Comparison of ENCODE assay signal across 13 mouse cellular contexts in the genomic region with DNA sequence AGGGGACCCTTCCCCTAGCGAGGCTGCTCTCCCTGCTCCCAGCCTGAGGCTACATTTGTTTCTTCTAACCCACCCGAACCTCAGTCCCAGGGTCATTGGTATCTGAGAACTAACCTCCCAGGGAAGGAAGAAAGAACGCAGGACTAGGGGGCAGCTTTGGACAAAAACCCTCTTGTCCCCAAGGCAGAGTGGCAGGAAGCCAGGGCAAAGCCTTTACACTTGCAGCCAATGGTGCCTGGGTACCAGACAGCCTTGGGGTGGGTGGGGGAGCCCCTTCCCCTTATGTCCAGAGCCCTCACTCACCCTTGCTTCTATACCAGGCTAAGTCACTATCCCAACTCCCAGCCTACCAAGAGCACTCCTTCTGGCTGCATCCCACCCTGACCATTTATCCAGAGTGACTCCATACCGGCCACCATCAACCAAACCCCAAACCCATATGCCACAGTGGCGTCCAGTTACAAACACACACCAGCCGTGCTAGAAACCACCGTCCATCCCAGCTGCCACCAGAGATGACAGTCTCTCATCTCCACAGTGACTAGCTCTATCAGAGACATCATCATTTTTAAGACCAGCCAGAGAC. TPM values are rescaled to one million over a fixed set of nuclear protein-coding genes. Genes with fewer than 3 reads are reported as not detected.
DNase-seq lines count a peak whose midpoint lies in the region; ATAC-seq and TF ChIP-seq lines count a peak whose summit lies in the region.
"Had no signal": no experiment of that assay in that cellular context is flagged by ENCODE, and none has a peak within 500 bp of the region (broad histone marks: within the 10 kb centered on the region; RNA-seq: fewer than 3 reads in every experiment).

No protein-coding gene starts in this region.

- peak; percentile 38 to 55 for DNase-seq in cerebellum, adult 18-20 months
- no peak for DNase-seq in cerebellum, postnatal 4 days (ENCODE audit: low spot score in 2 of 2)
- peak; percentile 52 for DNase-seq in brain, embryonic 14.5 days (ENCODE audit: low read depth)
- DNase-seq in ovary, postnatal 14 days (ENCODE audit: low spot score) = no peak
- DNase-seq: adrenal gland, postnatal 25 days; gastrocnemius, postnatal 36 days; retina, postnatal 1 day had no signal

- peaks cover 78% of the 10 kb centered on the region for H3K4me1 ChIP-seq in forebrain, embryonic 13.5 days
- H3K4me1 ChIP-seq in midbrain, embryonic 12.5 days = peaks cover 69% of the 10 kb centered on the region
- peaks cover 33% of the 10 kb centered on the region for H3K4me1 ChIP-seq in heart, embryonic 12.5 days (replicated peaks)

- TF ChIP-seq POLR2A in brain, embryonic 14.5 days (IDR thresholded peaks at IDR 0.05; ENCODE audit: borderline replicate concordance, extremely low read depth, insufficient read depth, insufficient read length, poor library complexity, severe bottlenecking) = no peak

- no peak for TF ChIP-seq CTCF in brain, embryonic 14.5 days (IDR thresholded peaks at IDR 0.05; ENCODE audit: borderline replicate concordance, extremely low read depth, insufficient read depth, insufficient read length)

- no peaks in the 10 kb centered on the region for H3K27me3 ChIP-seq in forebrain, embryonic 13.5 days
- peaks cover 68% of the 10 kb centered on the region for H3K27me3 ChIP-seq in midbrain, embryonic 12.5 days
- peaks cover 91% of the 10 kb centered on the region for H3K27me3 ChIP-seq in heart, embryonic 12.5 days (replicated peaks)

- no peak for ATAC-seq in forebrain, embryonic 13.5 days
- ATAC-seq in midbrain, embryonic 12.5 days (ENCODE audit: low FRiP score, low read depth) = no peak
- ATAC-seq in erythroid progenitor cell, adult 5-6 weeks (replicated peaks; ENCODE audit: low FRiP score, poor library complexity, severe bottlenecking) = no peak
- ATAC-seq in heart, embryonic 12.5 days (ENCODE audit: insufficient number of reproducible peaks, low FRiP score) = no peak

- H3K4me2 ChIP-seq in forebrain, embryonic 13.5 days = peak overlapping the region; percentile 79
- H3K4me2 ChIP-seq in midbrain, embryonic 12.5 days (replicated peaks) = peak overlapping the region; percentile 85
- no peak overlapping the region for H3K4me2 ChIP-seq in heart, embryonic 12.5 days

- no peaks in the 10 kb centered on the region for H3K9me3 ChIP-seq in forebrain, embryonic 13.5 days (replicated peaks)
- no peaks in the 10 kb centered on the region for H3K9me3 ChIP-seq in midbrain, embryonic 12.5 days
- no peaks in the 10 kb centered on the region for H3K9me3 ChIP-seq in heart, embryonic 12.5 days (replicated peaks)

- H3K36me3 ChIP-seq in forebrain, embryonic 13.5 days (ENCODE audit: poor library complexity, severe bottlenecking) = no peaks in the 10 kb centered on the region
- no peaks in the 10 kb centered on the region for H3K36me3 ChIP-seq in midbrain, embryonic 12.5 days
- no peaks in the 10 kb centered on the region for H3K36me3 ChIP-seq in heart, embryonic 12.5 days

- H3K4me3 ChIP-seq in forebrain, embryonic 13.5 days = peak overlapping the region; percentile 68
- H3K4me3 ChIP-seq in midbrain, embryonic 12.5 days = peak overlapping the region; percentile 79
- H3K4me3 ChIP-seq in heart, embryonic 12.5 days = no peak overlapping the region
- H3K4me3 ChIP-seq: megakaryocyte, embryonic 14.5 days had no signal

- peak overlapping the region; percentile 90 for H3K9ac ChIP-seq in forebrain, embryonic 13.5 days
- peak overlapping the region; percentile 90 for H3K9ac ChIP-seq in midbrain, embryonic 12.5 days (replicated peaks)
- no peak overlapping the region for H3K9ac ChIP-seq in heart, embryonic 12.5 days

- WGBS in forebrain, embryonic 13.5 days = 22% methylated on average over 7 of the region's 7 CpGs
- 27% methylated on average over 7 of the region's 7 CpGs for WGBS in midbrain, embryonic 12.5 days
- WGBS in heart, embryonic 12.5 days = 34% methylated on average over 7 of the region's 7 CpGs

- H3K27ac ChIP-seq in forebrain, embryonic 13.5 days = peak overlapping the region; percentile 97
- peak overlapping the region; percentile 61 for H3K27ac ChIP-seq in midbrain, embryonic 12.5 days (replicated peaks)
- H3K27ac ChIP-seq in heart, embryonic 12.5 days (ENCODE audit: poor library complexity, severe bottlenecking) = no peak overlapping the region

RNA-seq across cellular contexts. Expression of a gene that starts 3.0 kb away (rescaled TPM):
- polyA plus RNA-seq in brain, embryonic 14.5 days (2012; rRNA removed) = 45.1 and 70.2 TPM in 2 replicates
- 5.6 and 6.4 TPM in 2 replicates for polyA plus RNA-seq in forebrain, embryonic 13.5 days (2015; fragmentation: Nextera tagmentation; extraction: Ambion mirVana)
- polyA plus RNA-seq in midbrain, embryonic 12.5 days (2016; fragmentation: Nextera tagmentation; extraction: Ambion mirVana) = 6.5 and 7.3 TPM in 2 replicates
- total RNA-seq in erythroid progenitor cell, adult 5-6 weeks (2015; ENCODE audit: low replicate concordance) = not detected in 2 replicates
- not detected in 2 replicates for total RNA-seq in erythroid progenitor cell, adult 5-6 weeks (2017; ENCODE audit: low replicate concordance)
- 0.09 TPM in 1 of 2 replicates, not detected in the other for polyA plus RNA-seq in heart, embryonic 12.5 days (2016; fragmentation: Nextera tagmentation; extraction: Ambion mirVana)
- polyA plus RNA-seq: liver, embryonic 16.5 days had no signal

RNA-seq across cellular contexts. Expression of a gene that starts 56.5 kb away (rescaled TPM):
- 7.0 and 9.9 TPM in 2 replicates for polyA plus RNA-seq in brain, embryonic 14.5 days (2012; rRNA removed)
- 3.5 and 3.9 TPM in 2 replicates for polyA plus RNA-seq in forebrain, embryonic 13.5 days (2015; fragmentation: Nextera tagmentation; extraction: Ambion mirVana)
- 14.2 and 16.2 TPM in 2 replicates for polyA plus RNA-seq in midbrain, embryonic 12.5 days (2016; fragmentation: Nextera tagmentation; extraction: Ambion mirVana)
- total RNA-seq in erythroid progenitor cell, adult 5-6 weeks (2015; ENCODE audit: low replicate concordance) = 1.4 TPM in 1 of 2 replicates, not detected in the other
- total RNA-seq in erythroid progenitor cell, adult 5-6 weeks (2017; ENCODE audit: low replicate concordance) = not detected in 2 replicates
- 2.0 and 2.5 TPM in 2 replicates for polyA plus RNA-seq in heart, embryonic 12.5 days (2016; fragmentation: Nextera tagmentation; extraction: Ambion mirVana)

Comparison
In these comparisons a context has a peak if more than half of its experiments do, and no peak if none do; other contexts are left out.
1. DNase-seq: peak in cerebellum, adult 18-20 months (2 of 2) and brain, embryonic 14.5 days (single experiment); none in cerebellum, postnatal 4 days (0 of 2) and ovary, postnatal 14 days (single experiment).